Mouse (Mus musculus): ENCODE results near the gene Nup98. TPM values are rescaled to one million over a fixed set of nuclear protein-coding genes. Genes with fewer than 3 reads are reported as not detected.
A peak's percentile ranks its signal among the peaks of the same experiment; 100 is the strongest.

Gene Nup98
- total and polyA plus RNA-seq, 3 experiments = 25.9 to 195 (median 45.2) TPM

DNA sequence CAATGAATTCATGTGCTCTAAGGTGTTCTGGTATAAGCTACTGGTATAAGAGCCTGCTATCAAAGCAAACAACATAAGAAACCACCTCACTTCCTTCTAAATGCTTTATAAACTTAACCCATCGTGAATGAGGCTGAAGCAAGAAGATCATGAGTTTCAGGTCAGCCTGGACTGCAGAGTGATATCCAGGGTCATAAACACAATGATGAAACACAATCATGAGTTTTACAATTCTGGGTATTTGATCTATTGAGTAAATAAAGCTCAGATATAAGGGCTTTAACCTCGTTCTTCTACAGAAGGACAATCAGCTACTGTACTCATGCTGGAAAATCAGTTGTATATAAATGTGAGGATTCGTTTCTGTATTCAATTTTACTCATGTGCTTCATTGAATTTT lies 26.1 kb downstream of the Nup98 start:
- H3K36me3 ChIP-seq (ENCODE audit: control insufficient read depth in 1 of 2, insufficient read depth in 2 of 2, low read length in 2 of 2) = peaks cover 0 to 49% of the 10 kb centered on the region in 2 experiments; a peak in 2 of 4 replicates
- no peaks in the 10 kb centered on the region for H3K9me3 ChIP-seq (replicated peaks; ENCODE audit: insufficient read depth, low read length)
- TF ChIP-seq POLR2AphosphoS2 (IDR thresholded peaks at IDR 0.05; ENCODE audit: low read length) (no peak), MAZ (IDR thresholded peaks at IDR 0.05; ENCODE audit: low read depth, low read length) (no peak), USF2 (IDR thresholded peaks at IDR 0.05; ENCODE audit: borderline replicate concordance in 1 of 2, insufficient read depth in 1 of 2, low read depth in 1 of 2, low read length in 2 of 2) (no peak)
- no peak overlapping the region for H3K9ac ChIP-seq (ENCODE audit: control insufficient read depth, low read depth, low read length, poor library complexity, severe bottlenecking)
- no peaks in the 10 kb centered on the region for H3K27me3 ChIP-seq (ENCODE audit: control insufficient read depth in 1 of 2, insufficient read depth in 2 of 2, low read length in 2 of 2)
- H3K4me1 ChIP-seq (ENCODE audit: control insufficient read depth in 1 of 2, insufficient read depth in 2 of 2, low read length in 2 of 2) = no peaks in the 10 kb centered on the region
- no peaks in the 10 kb centered on the region for H3K79me2 ChIP-seq (ENCODE audit: control insufficient read depth, insufficient read depth, low read length, poor library complexity)
- H3K27ac ChIP-seq (ENCODE audit: control insufficient read depth, low read depth, low read length) = no peak overlapping the region
- no peak overlapping the region for H3K4me3 ChIP-seq (ENCODE audit: control insufficient read depth in 1 of 2, insufficient read depth in 1 of 2, low read depth in 2 of 2, low read length in 2 of 2)
- no peak for DNase-seq (ENCODE audit: low read depth, low spot score)

DNA sequence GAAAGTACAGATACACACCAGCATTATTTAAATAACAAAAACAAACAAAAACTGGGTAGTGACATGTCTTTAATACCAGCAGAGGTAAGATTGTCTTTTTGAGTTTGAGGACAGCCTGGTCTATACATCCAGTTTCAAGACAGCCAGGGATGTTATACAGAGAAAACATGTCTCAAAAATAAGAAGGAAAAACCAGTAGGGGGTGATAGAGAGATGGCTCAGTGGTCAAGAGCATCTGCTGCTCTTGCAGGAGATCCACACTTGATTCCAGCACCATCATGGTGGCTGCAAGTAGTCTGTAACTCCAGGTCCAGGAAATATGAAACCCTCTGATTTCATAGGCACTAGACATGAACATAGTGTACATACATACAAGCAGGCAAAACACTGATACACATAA lies 39.7 kb downstream of the Nup98 start:
- peaks cover 6 to 63% of the 10 kb centered on the region in 2 experiments for H3K36me3 ChIP-seq (ENCODE audit: control insufficient read depth in 1 of 2, insufficient read depth in 2 of 2, low read length in 2 of 2)

GRCm38 (mm10) chr7:102153691-102154090 lies 56.3 kb downstream of the Nup98 start:
- no peak for TF ChIP-seq MYC (IDR thresholded peaks at IDR 0.05; ENCODE audit: low read depth, low read length)
- no peak for TF ChIP-seq KAT2A (conservative IDR thresholded peaks at IDR 0.05; ENCODE audit: low read depth, low read length)
- no peak for TF ChIP-seq MXI1 (IDR thresholded peaks at IDR 0.05; ENCODE audit: low read depth, low read length)
- TF ChIP-seq SIN3A (IDR thresholded peaks at IDR 0.05; ENCODE audit: low read length) = no peak
- TF ChIP-seq USF2 (IDR thresholded peaks at IDR 0.05; ENCODE audit: borderline replicate concordance in 1 of 2, insufficient read depth in 1 of 2, low read depth in 1 of 2, low read length in 2 of 2) = no peak
- TF ChIP-seq ETS1 (IDR thresholded peaks at IDR 0.05; ENCODE audit: low read depth, low read length) = no peak
- TF ChIP-seq CHD2 (IDR thresholded peaks at IDR 0.05; ENCODE audit: low read length) = no peak
- no peak for TF ChIP-seq TBP (IDR thresholded peaks at IDR 0.05; ENCODE audit: low read depth, low read length)
- no peak for TF ChIP-seq TCF12 (IDR thresholded peaks at IDR 0.05; ENCODE audit: low read depth, low read length)
- TF ChIP-seq ZC3H11A (IDR thresholded peaks at IDR 0.05; ENCODE audit: low read depth, low read length) = no peak
- TF ChIP-seq USF1 (IDR thresholded peaks at IDR 0.05; ENCODE audit: low read depth, low read length) = no peak
- TF ChIP-seq GABPA (IDR thresholded peaks at IDR 0.05; ENCODE audit: low read depth, low read length) = no peak
- TF ChIP-seq ZNF384 (IDR thresholded peaks at IDR 0.05; ENCODE audit: low read depth, low read length) = no peak
- no peak for TF ChIP-seq POLR2A (IDR thresholded peaks at IDR 0.05; ENCODE audit: control insufficient read depth in 1 of 2, insufficient read depth in 1 of 2, low read depth in 1 of 2, low read length in 2 of 2, poor library complexity in 1 of 2)
- no peak for TF ChIP-seq ZKSCAN1 (IDR thresholded peaks at IDR 0.05; ENCODE audit: low read depth, low read length)
- Histone ChIP-seq H3K27ac (ENCODE audit: control insufficient read depth, low read depth, low read length) (no peak overlapping the region), H3K4me1 (ENCODE audit: control insufficient read depth in 1 of 2, insufficient read depth in 2 of 2, low read length in 2 of 2) (no peaks in the 10 kb centered on the region), H3K9me3 (replicated peaks; ENCODE audit: insufficient read depth, low read length) (no peaks in the 10 kb centered on the region), H3K27me3 (ENCODE audit: control insufficient read depth in 1 of 2, insufficient read depth in 2 of 2, low read length in 2 of 2) (no peaks in the 10 kb centered on the region), H3K9ac (ENCODE audit: control insufficient read depth, low read depth, low read length, poor library complexity, severe bottlenecking) (no peak overlapping the region), H3K36me3 (ENCODE audit: control insufficient read depth in 1 of 2, insufficient read depth in 2 of 2, low read length in 2 of 2) (peaks cover 3 to 51% of the 10 kb centered on the region in 2 experiments; a peak in 3 of 4 replicates), H3K79me2 (ENCODE audit: control insufficient read depth, insufficient read depth, low read length, poor library complexity) (no peaks in the 10 kb centered on the region), H3K4me3 (ENCODE audit: control insufficient read depth in 1 of 2, insufficient read depth in 1 of 2, low read depth in 2 of 2, low read length in 2 of 2) (no peak overlapping the region)
- DNase-seq (ENCODE audit: low read depth, low spot score) = no peak

More for the DNA sequence above, 39.7 kb downstream of the Nup98 start:
- no peaks in the 10 kb centered on the region for H3K4me1 ChIP-seq (ENCODE audit: control insufficient read depth in 1 of 2, insufficient read depth in 2 of 2, low read length in 2 of 2)
- peak; percentile 40 for DNase-seq (ENCODE audit: low read depth, low spot score)
- H3K4me3 ChIP-seq (ENCODE audit: control insufficient read depth in 1 of 2, insufficient read depth in 1 of 2, low read depth in 2 of 2, low read length in 2 of 2) = no peak overlapping the region
- TF ChIP-seq HCFC1 (IDR thresholded peaks at IDR 0.05; ENCODE audit: low read depth, low read length) = no peak
- TF ChIP-seq GABPA (IDR thresholded peaks at IDR 0.05; ENCODE audit: low read depth, low read length) = no peak
- TF ChIP-seq SMC3 (IDR thresholded peaks at IDR 0.05; ENCODE audit: low read depth, low read length) = peak; percentile 33
- TF ChIP-seq ETS1 (IDR thresholded peaks at IDR 0.05; ENCODE audit: low read depth, low read length) = no peak
- peak; percentile 21 for TF ChIP-seq RAD21 (IDR thresholded peaks at IDR 0.05; ENCODE audit: low read depth, low read length)
- TF ChIP-seq KAT2A (conservative IDR thresholded peaks at IDR 0.05; ENCODE audit: low read depth, low read length) = no peak
- TF ChIP-seq ZNF384 (IDR thresholded peaks at IDR 0.05; ENCODE audit: low read depth, low read length) = no peak
- no peak for TF ChIP-seq EP300 (IDR thresholded peaks at IDR 0.05; ENCODE audit: low read depth in 1 of 2, low read length in 2 of 2)
- TF ChIP-seq ELF1 (IDR thresholded peaks at IDR 0.05; ENCODE audit: low read depth, low read length) = no peak
- TF ChIP-seq CTCF (IDR thresholded peaks at IDR 0.05 in 2 of 3, conservative IDR thresholded peaks at IDR 0.05 in 1 of 3; ENCODE audit: control insufficient read depth in 1 of 3, insufficient read depth in 1 of 3, low read depth in 2 of 3, low read length in 3 of 3, poor library complexity in 1 of 3, severe bottlenecking in 1 of 3) = peak in 2 of 3 experiments; percentile 30 to 44; a peak in 3 of 6 replicates
- no peak for TF ChIP-seq NRF1 (IDR thresholded peaks at IDR 0.05; ENCODE audit: insufficient read depth, low read depth, low read length, poor library complexity, severe bottlenecking)
- TF ChIP-seq CHD1 (IDR thresholded peaks at IDR 0.05; ENCODE audit: low read depth, low read length) = no peak
- TF ChIP-seq MYC (IDR thresholded peaks at IDR 0.05; ENCODE audit: low read depth, low read length) = 0 out of 2 replicates have a peak, but pooled peaks have one; percentile 24
- TF ChIP-seq ZMIZ1 (IDR thresholded peaks at IDR 0.05; ENCODE audit: low read depth, low read length) = no peak
- no peak for TF ChIP-seq GATA1 (IDR thresholded peaks at IDR 0.05; ENCODE audit: low read depth, low read length)
- TF ChIP-seq USF1 (IDR thresholded peaks at IDR 0.05; ENCODE audit: low read depth, low read length) = no peak
- H3K27me3 ChIP-seq (ENCODE audit: control insufficient read depth in 1 of 2, insufficient read depth in 2 of 2, low read length in 2 of 2) = no peaks in the 10 kb centered on the region
- H3K9ac ChIP-seq (ENCODE audit: control insufficient read depth, low read depth, low read length, poor library complexity, severe bottlenecking) = no peak overlapping the region
- H3K79me2 ChIP-seq (ENCODE audit: control insufficient read depth, insufficient read depth, low read length, poor library complexity) = no peaks in the 10 kb centered on the region
- H3K9me3 ChIP-seq (replicated peaks; ENCODE audit: insufficient read depth, low read length) = no peaks in the 10 kb centered on the region
- no peak overlapping the region for H3K27ac ChIP-seq (ENCODE audit: control insufficient read depth, low read depth, low read length)

All from MEL (cell line).